Mouse (Mus musculus) forelimb bud, embryonic 11.5 days (tissue): ENCODE measurements at regions not wholly inside any gene's neighbourhood (a gene's known extent, or its start where the extent isn't known, plus 50 kb on each side); places are given as distances from the start of the nearest gene placed in this dataset.

ENCODE experiments used
- DNase-seq: peaks from one replicate; pipeline ENCODE4 v3.0.0-alpha.2; 2012; ENCODE audit warnings: low read depth, low spot score

DNA sequence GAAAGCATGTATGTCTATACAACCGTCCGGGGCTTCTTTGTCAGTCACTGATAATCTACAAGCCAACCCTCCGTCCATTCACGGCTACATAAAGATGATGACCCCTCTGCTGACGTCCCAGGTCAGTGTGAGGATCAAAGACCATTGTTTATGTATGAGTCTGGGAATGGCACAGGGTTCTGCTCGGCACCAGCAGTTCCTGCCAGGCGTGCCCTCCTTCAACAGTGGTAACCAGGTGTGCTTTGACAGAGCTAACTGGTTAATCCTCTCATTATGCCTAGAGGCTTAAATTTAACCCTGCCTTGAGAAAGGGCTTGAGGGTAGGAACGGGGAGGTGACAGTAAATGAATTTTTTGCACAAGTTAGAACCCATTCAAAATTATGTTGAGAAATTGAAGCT lies 58.2 kb upstream of the Ttc29 start:
- DNase-seq, result no peak

DNA sequence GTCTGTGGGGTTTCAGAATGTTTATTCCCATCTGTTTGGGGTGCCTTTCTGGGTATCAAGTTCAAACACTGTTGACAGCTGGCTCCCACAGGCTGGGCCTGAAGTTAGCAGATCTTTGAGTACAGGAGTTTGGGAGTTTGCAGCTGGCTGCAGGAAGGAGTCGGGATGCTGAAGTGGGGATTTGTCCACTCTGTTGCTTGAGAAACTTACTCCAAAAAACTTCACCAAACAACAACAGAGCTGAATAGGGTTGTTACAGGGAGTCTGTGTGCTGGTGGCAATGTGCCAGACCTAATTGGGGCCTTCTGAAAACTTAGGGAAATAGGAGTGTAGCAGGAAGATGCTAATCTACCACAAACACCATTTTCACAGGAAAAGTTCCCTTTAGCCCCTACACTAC lies 51.1 kb upstream of the Ttc29 start:
- no peak for DNase-seq

DNA sequence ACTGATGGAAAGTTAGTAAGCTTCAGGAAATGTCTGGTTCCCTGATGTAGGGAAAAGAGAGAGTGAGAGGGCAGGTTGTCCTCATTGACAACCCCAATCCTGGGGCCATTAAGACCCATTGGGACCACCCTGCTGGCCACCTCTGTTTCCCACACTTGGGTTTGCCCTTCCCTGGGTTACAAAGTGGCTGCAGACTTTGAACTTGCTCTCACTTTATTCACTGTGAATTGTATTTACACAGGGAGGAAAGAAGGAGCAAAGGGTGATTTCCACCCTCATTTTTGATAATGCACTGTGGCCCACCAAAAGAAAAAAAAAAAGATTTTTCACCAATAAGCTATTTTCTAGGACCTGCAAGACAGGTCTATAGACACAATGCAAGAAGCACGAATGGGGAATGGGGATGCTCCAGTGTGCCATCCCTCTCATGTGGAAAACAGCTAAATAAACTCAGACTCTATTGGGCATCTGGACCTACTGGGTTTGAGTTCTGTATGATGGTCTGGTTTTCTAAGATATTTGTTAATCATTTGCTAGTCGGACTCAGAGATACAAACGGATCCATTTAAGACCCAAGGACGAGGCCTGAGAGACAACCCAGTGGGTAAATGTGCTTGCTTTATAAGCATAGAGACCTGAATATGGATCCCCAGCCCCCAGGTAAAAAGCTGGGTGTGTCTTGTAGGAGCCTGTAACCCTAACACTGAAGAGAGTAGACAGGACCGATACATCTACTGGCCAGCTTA lies 50.2 kb upstream of the Ttc29 start:
- no peak for DNase-seq
